Mouse (Mus musculus) right cerebral cortex, postnatal 10 days (tissue): ENCODE measurements around the gene Mpp1.
A peak's percentile ranks its signal among the peaks of the same experiment; 100 is the strongest.

Experiments
- DNase-seq, 2 experiments: peaks; one replicate each; pipeline ENCODE4 v3.0.0; 2021; ENCODE audit warnings: low spot score in 2 of 2

Mpp1 gene

DNA sequence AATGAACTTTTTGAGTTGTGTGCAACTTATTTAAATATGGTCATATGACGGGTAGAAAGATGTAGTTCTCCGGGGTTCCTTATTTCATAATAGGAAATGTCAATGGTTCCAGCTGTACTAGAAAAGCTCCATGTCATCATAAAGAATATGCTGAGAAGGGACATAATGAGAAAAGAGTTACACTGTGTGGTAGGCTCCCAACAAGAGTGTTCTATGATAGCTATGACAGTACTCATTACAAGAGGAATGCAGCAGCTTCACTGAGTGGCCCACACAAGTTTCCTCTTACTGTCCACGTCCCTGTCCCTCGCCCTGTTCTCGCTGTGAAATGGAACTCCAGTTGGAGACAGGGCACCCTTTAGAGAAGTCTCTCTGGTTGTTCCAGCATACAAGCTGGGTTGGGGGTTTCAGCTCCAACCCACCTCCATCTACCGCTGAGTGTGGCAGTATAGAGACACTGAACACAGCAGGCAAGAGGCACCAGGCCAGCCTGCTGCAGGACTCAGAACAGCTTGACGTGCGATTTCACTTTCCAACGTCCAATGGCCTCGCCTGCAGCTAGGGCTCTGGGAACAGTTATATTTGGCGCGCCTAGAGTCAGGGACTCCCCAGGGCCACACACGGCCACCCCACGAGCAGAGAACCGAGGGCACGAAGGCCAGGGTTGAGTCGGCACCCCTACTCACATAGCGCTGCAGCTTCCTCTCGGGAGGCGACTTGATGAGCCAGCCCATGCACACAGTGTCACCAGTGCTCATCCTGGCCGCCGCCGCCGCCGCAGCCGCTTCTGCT is 46.6 kb downstream of the Mpp1 start:
- peak in 1 of 2 experiments; percentile 29 for DNase-seq

DNA sequence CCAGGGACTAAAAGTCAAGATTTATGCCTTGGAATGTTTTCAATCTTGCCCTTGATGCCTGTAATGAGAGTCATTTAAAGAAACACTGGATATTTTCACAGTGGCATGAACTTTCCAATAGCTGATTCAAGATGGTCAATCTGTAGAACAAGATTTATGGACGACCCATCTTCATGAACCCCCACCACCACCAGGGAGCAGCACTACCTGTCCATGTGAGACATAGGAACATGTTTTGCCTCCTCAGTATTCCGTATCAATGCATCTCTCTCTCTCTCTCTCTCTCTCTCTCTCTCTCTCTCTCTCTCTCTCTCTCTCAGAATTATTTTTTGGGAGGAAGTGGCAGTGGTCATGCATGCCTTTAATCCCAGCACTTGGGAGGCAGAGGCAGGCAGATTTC is 48.5 kb downstream of the Mpp1 start:
- DNase-seq = no peak
